Mouse (Mus musculus) thymus, adult 2 months (tissue): ENCODE measurements around the gene 1810009A15Rik. TPM values are rescaled to one million over a fixed set of nuclear protein-coding genes. Genes with fewer than 3 reads are reported as not detected.

Source experiments
- DNase-seq: peaks from one replicate; pipeline ENCODE4 v3.0.0; 2021
- H3K27ac ChIP-seq: fragments of 200-500 bp; 2 replicates; pipeline ENCODE4 v1.5.1; 2012; ENCODE audit warnings: low read length, control low read depth; ENCODE audit not compliant: control insufficient read depth, insufficient read depth
- H3K27me3 ChIP-seq: fragments of 200-500 bp; 2 replicates; pipeline ENCODE4 v1.6.1; 2012; ENCODE audit warnings: mild to moderate bottlenecking, low read length, moderate library complexity, mixed read lengths; ENCODE audit not compliant: control insufficient read depth, insufficient read depth
- H3K36me3 ChIP-seq: fragments of 200-500 bp; 2 replicates; pipeline ENCODE4 v1.6.1; 2012; ENCODE audit warnings: mild to moderate bottlenecking, low read length, moderate library complexity; ENCODE audit not compliant: control insufficient read depth, insufficient read depth
- H3K4me1 ChIP-seq: fragments of 200-500 bp; replicated peaks from 2 replicates; pipeline ENCODE4 v1.6.1; 2012; ENCODE audit warnings: low read length; ENCODE audit not compliant: control insufficient read depth, insufficient read depth
- H3K4me3 ChIP-seq: fragments of 200-500 bp; 2 replicates; pipeline ENCODE4 v1.5.1; 2012; ENCODE audit warnings: mild to moderate bottlenecking, low read length, control low read depth, moderate library complexity; ENCODE audit not compliant: control insufficient read depth, insufficient read depth
- CTCF ChIP-seq: fragments of 200-500 bp; IDR thresholded peaks from 2 replicates; pipeline ENCODE4 v1.5.1; 2012; ENCODE audit warnings: mild to moderate bottlenecking, control low read depth, low read length, moderate library complexity, borderline replicate concordance; ENCODE audit not compliant: control insufficient read depth, poor library complexity, insufficient read depth; ENCODE audit errors: extremely low read depth
- POLR2A ChIP-seq: fragments of 200-500 bp; IDR thresholded peaks from 2 replicates; pipeline ENCODE4 v1.6.1; 2012; ENCODE audit warnings: mild to moderate bottlenecking, low read length, control low read depth, moderate library complexity; ENCODE audit not compliant: control insufficient read depth, poor library complexity, insufficient read depth; ENCODE audit errors: extremely low read depth
- WGBS: fragments of 180-500 bp; shearing (Covaris S2); methylation state at CpG from one replicate; pipeline ENCODE4 v1.1.7; 2018; 5-methylcytosine and 5-hydroxymethylcytosine counted together
- polyA plus RNA-seq: library from polyadenylated mRNA; depleted of rRNA; stranded (reverse); fragments of >200 nt; gene quantifications from 2 replicates; pipeline ENCODE4 v1.2.3, GENCODE M21; 2012

The 1810009A15Rik gene
- polyA plus RNA-seq, 1 experiment, result 19.1 TPM

DNA sequence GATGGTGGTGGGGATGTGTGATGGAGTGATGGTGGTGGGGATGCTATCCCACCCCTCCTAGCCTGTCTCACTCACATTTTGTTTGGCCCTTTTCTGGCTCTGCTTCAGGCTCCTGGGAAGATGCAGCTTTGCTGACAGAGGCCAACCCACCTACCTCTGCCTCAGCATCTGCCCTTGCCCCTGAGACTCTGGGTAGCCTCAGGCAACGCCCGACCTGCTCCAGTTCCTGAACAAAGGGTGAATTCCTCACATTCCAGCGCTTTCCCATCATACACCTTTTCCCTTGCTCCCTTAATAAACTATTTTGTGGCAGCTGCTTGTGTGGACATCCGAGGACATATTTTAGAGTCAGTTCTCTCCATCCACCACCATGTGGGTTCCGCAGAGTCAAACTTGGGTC, 40.3 kb upstream of the 1810009A15Rik start:
- Histone ChIP-seq H3K36me3 (peaks cover 9% of the 10 kb centered on the region; the same call in 1 of the 2 replicates), H3K27me3 (no peaks in the 10 kb centered on the region), H3K27ac (no peak overlapping the region), H3K4me3 (no peak overlapping the region), H3K4me1 (no peaks in the 10 kb centered on the region)
- WGBS, result 94% methylated on average over 5 of the region's 5 CpGs
- TF ChIP-seq POLR2A (no peak), CTCF (no peak)
- no peak for DNase-seq

DNA sequence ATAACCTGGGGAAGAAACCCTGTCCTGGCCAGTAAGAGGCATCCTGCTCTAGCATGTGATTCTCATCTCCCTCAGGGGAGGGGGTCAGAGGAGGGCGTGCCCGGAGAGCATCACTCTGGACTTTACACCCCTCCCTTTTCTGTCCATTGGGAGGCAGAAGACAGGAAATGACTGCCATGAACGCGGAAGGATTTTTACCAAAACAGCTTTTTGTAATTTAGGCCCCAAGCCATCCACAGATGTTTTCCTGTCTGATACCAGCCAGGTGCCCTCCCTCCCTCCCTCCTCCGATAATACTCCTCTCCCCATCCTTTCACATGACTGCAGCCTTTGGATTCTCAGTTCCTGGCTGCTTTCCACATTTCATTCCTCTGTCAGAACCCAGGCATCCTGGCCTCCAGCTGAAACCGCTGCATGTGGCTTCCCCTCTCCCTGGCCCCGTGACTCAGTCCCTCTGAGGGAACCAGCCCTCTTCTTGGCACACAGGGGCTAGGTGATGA, 38.2 kb upstream of the 1810009A15Rik start, which contains the start of gene Lrrn4cl:
Gene Lrrn4cl, plus strand, starts transcription at position 367 of the 500 bp plus-strand sequence.
- H3K27me3 ChIP-seq, result no peaks in the 10 kb centered on the region
- H3K4me1 ChIP-seq, result no peaks in the 10 kb centered on the region
- WGBS, result 79% methylated on average over 7 of the region's 7 CpGs
- TF ChIP-seq CTCF (no peak), POLR2A (no peak)
- H3K27ac ChIP-seq, result no peak within 1 kb of the TSS
- no peak within 1 kb of the TSS for H3K4me3 ChIP-seq
- no peak for DNase-seq
- H3K36me3 ChIP-seq, result peaks cover 9% of the 10 kb centered on the region; the same call in 1 of the 2 replicates

DNA sequence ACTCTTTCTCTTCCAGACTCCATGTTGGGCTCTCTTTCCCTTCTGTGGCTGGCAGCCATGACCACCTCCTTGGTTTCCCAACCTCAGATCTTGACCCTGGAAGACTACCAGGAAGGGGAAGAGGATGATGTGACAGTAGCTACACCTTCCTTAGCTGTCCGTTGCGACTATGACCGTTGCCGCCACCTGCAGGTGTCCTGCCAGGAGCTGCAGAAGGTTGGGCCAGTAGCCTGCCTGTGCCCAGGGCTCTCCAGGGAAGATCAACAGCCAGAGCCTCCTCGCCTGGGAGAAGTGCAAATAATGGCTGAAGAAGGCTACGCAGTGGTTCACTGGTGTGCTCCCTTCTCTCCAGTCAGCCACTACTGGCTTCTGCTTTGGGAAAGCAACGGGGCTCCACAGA, 37.0 kb upstream of the 1810009A15Rik start:
- Histone ChIP-seq H3K4me3 (no peak overlapping the region), H3K27ac (no peak overlapping the region), H3K4me1 (no peaks in the 10 kb centered on the region), H3K36me3 (peaks cover 3% of the 10 kb centered on the region; the same call in 1 of the 2 replicates), H3K27me3 (no peaks in the 10 kb centered on the region)
- no peak for TF ChIP-seq CTCF
- TF ChIP-seq POLR2A, result no peak
- DNase-seq, result no peak
- WGBS, result 76% methylated on average over 7 of the region's 7 CpGs

DNA sequence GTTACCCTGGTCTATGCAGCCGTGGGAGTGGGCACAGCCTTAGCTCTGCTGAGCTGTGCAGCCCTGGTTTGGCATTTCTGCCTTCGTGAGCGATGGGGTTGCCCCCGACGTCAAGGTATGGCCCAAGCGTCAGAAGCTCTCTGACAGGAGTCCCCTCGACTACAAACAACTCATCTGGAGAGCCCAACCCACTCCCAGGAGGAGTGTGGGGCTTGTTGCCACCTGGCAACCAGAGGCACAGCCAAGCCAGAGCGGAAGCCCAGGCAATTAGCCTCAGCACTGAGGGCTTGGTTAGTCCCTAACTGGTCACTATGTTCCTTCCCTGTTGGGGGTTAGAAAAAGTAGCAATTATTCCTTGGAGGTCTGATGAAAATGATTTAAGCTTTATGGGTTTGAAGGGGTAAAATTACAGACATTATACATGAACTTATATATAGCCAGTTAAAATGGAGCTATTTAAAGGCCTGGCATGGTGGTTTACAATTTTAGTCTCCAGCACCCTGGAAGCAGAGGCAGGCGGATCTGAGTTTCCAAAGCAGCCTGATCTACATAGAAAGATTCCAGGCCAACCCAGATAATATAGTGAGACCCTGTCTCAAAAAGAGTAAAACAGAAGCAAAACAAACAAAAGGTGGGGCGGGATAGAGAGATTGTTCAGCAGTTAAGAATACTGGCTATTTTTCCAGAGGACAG, 36.3 kb upstream of the 1810009A15Rik start:
- Histone ChIP-seq H3K36me3 (peaks cover 1% of the 10 kb centered on the region; the same call in 1 of the 2 replicates), H3K27me3 (no peaks in the 10 kb centered on the region), H3K27ac (no peak overlapping the region), H3K4me1 (no peaks in the 10 kb centered on the region), H3K4me3 (no peak overlapping the region)
- no peak for DNase-seq
- no peak for TF ChIP-seq POLR2A
- 84% methylated on average over 10 of the region's 10 CpGs for WGBS

DNA sequence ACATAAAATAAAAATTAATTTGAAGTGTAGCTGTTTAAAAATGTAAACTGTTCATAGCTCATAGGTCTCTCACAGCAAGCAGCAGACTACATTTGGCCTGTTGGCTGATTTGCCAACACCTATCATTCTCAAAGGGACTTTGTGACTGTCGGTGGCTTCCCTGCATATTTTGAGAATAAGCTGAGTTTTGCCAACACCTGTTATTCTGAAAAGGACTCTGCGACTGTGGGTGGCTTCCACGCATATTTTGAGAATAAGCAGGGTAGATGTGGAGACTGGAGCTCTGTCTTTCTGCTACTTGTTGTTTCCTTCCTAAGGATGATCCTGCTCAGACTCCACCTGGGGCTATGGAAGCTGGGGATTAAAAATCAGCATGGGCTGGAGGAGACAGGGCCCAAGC, 35.5 kb upstream of the 1810009A15Rik start:
- no peaks in the 10 kb centered on the region for H3K4me1 ChIP-seq
- no peak overlapping the region for H3K4me3 ChIP-seq
- no peak overlapping the region for H3K27ac ChIP-seq
- H3K36me3 ChIP-seq, result no peaks in the 10 kb centered on the region
- H3K27me3 ChIP-seq, result no peaks in the 10 kb centered on the region
- TF ChIP-seq POLR2A, result no peak
- TF ChIP-seq CTCF, result no peak
- 91% methylated on average over 3 of the region's 3 CpGs for WGBS
- no peak for DNase-seq

DNA sequence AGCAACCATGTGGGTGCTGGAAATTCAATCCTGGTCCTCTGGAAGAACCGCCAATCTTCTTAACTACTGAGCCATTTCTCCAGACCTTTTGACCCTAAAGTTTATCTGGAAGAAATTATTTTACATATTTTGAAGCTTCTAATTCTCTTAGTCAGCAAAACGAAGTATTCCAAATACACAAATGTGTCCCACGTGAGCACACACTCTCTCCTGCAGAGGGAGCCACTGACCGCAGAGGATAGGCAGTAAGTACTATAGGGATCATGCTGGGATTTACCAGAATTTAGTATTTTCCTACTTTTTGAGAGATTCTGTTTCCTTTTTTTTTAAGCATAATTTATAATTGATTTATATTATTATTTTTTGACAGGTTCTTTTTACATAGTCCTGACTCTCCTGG, 31.0 kb upstream of the 1810009A15Rik start:
- 33% methylated on average over 4 of the region's 4 CpGs for WGBS
- no peak overlapping the region for H3K4me3 ChIP-seq
- DNase-seq, result peak; percentile 50

DNA sequence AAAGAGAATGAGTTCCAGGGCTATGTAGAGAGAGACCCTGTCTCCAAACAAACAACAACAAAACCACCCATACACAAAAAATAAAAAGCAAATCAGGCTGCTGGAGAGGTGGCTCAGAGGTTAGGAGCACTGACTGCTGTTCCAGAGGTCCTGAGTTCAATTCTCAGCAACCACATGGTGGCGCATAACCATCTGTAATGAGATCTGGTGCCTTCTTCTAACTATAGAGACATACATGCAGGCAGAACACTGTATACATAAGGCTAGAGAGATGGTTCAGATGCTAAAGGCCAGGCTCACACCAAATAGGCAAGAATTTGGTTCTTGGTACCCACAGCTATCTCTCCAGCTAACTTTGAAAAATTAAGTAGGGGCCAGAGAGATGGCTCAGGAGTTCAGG, 29.6 kb upstream of the 1810009A15Rik start:
- no peaks in the 10 kb centered on the region for H3K27me3 ChIP-seq
- peak; percentile 61 for DNase-seq
- WGBS, result 39% methylated on average over 1 of the region's 1 CpGs
- no peaks in the 10 kb centered on the region for H3K36me3 ChIP-seq
- TF ChIP-seq POLR2A (no peak), CTCF (no peak)
- H3K27ac ChIP-seq, result no peak overlapping the region
- no peaks in the 10 kb centered on the region for H3K4me1 ChIP-seq
- H3K4me3 ChIP-seq, result no peak overlapping the region

More for the DNA sequence above, 31.0 kb upstream of the 1810009A15Rik start:
- no peaks in the 10 kb centered on the region for H3K36me3 ChIP-seq
- H3K4me1 ChIP-seq, result no peaks in the 10 kb centered on the region
- no peaks in the 10 kb centered on the region for H3K27me3 ChIP-seq
- no peak overlapping the region for H3K27ac ChIP-seq
- TF ChIP-seq CTCF, result no peak
- no peak for TF ChIP-seq POLR2A
